In genomic region chr1:23202511-23203435, GRCm38 (mm10) we compare ENCODE assay signal across 8 mouse cellular contexts.
DNase-seq lines count a peak whose midpoint lies in the region; ATAC-seq lines count a peak whose summit lies in the region.

No protein-coding gene starts in this region.

- DNase-seq in embryonic facial prominence, embryonic 14.5 days (ENCODE audit: low spot score) = peak; percentile 58
- DNase-seq in embryonic facial prominence, embryonic 10.5 days (ENCODE audit: low spot score) = no peak
- peak; percentile 79 for DNase-seq in midbrain, embryonic 11.5 days (ENCODE audit: low spot score, missing footprints)
- DNase-seq in midbrain, embryonic 10.5 days (ENCODE audit: low spot score) = no peak
- peak; percentile 10 to 46 for DNase-seq in heart, postnatal 36 days
- peak; percentile 4 for DNase-seq in mesoderm, embryonic 11.5 days (ENCODE audit: low read depth, low spot score)
- DNase-seq in layer of hippocampus, postnatal 25 days (ENCODE audit: extremely low spot score in 1 of 2, low spot score in 1 of 2) = no peak

- no peaks in the 10 kb centered on the region for H3K36me3 ChIP-seq in embryonic facial prominence, embryonic 14.5 days (ENCODE audit: control insufficient read depth, insufficient read depth, low read length)
- H3K36me3 ChIP-seq in embryonic facial prominence, embryonic 10.5 days (replicated peaks) = no peaks in the 10 kb centered on the region
- no peaks in the 10 kb centered on the region for H3K36me3 ChIP-seq in midbrain, embryonic 11.5 days (ENCODE audit: control insufficient read depth, insufficient read depth, low read length)
- no peaks in the 10 kb centered on the region for H3K36me3 ChIP-seq in midbrain, embryonic 10.5 days

- 42% methylated on average over 5 of the region's 5 CpGs for WGBS in embryonic facial prominence, embryonic 14.5 days
- 72% methylated on average over 5 of the region's 5 CpGs for WGBS in embryonic facial prominence, embryonic 10.5 days
- WGBS in midbrain, embryonic 11.5 days = 61% methylated on average over 5 of the region's 5 CpGs
- 72% methylated on average over 5 of the region's 5 CpGs for WGBS in midbrain, embryonic 10.5 days

- intact Hi-C loops in heart, postnatal 36 days (cut with DNase I) = loop anchor here (1.0 to 5.0 kb wide), 3 partner anchors 54 to 90 kb away; no protein-coding TSS in a partner anchor

- H3K4me3 ChIP-seq in embryonic facial prominence, embryonic 14.5 days (ENCODE audit: low read depth, low read length) = no peak overlapping the region
- H3K4me3 ChIP-seq in embryonic facial prominence, embryonic 10.5 days = no peak overlapping the region
- no peak overlapping the region for H3K4me3 ChIP-seq in midbrain, embryonic 11.5 days (ENCODE audit: low read depth, low read length)
- H3K4me3 ChIP-seq in midbrain, embryonic 10.5 days = no peak overlapping the region

- no peak overlapping the region for H3K9ac ChIP-seq in embryonic facial prominence, embryonic 14.5 days (ENCODE audit: low read depth, low read length)
- H3K9ac ChIP-seq in midbrain, embryonic 11.5 days (ENCODE audit: low read length) = no peak overlapping the region

- H3K9me3 ChIP-seq in embryonic facial prominence, embryonic 14.5 days (ENCODE audit: control insufficient read depth, low read length) = no peaks in the 10 kb centered on the region
- no peaks in the 10 kb centered on the region for H3K9me3 ChIP-seq in embryonic facial prominence, embryonic 10.5 days
- no peaks in the 10 kb centered on the region for H3K9me3 ChIP-seq in midbrain, embryonic 11.5 days (ENCODE audit: control insufficient read depth, low read length)
- no peaks in the 10 kb centered on the region for H3K9me3 ChIP-seq in midbrain, embryonic 10.5 days (replicated peaks)

- H3K4me2 ChIP-seq in embryonic facial prominence, embryonic 14.5 days (ENCODE audit: low read depth, low read length) = no peak overlapping the region
- no peak overlapping the region for H3K4me2 ChIP-seq in midbrain, embryonic 11.5 days

- ATAC-seq in embryonic facial prominence, embryonic 14.5 days (ENCODE audit: low read depth) = no peak
- peak; percentile 24; the same call in 1 of the 2 replicates for ATAC-seq in midbrain, embryonic 11.5 days (ENCODE audit: low FRiP score)
- no peak for ATAC-seq in granulocyte monocyte progenitor cell, adult 5-6 weeks (replicated peaks; ENCODE audit: poor library complexity, severe bottlenecking)

- H3K4me1 ChIP-seq in embryonic facial prominence, embryonic 14.5 days (ENCODE audit: control insufficient read depth, insufficient read depth, low read length) = no peaks in the 10 kb centered on the region; the same call in 1 of the 2 replicates
- H3K4me1 ChIP-seq in embryonic facial prominence, embryonic 10.5 days = no peaks in the 10 kb centered on the region
- H3K4me1 ChIP-seq in midbrain, embryonic 11.5 days (ENCODE audit: control insufficient read depth, insufficient read depth, low read length) = no peaks in the 10 kb centered on the region
- peaks cover 7% of the 10 kb centered on the region for H3K4me1 ChIP-seq in midbrain, embryonic 10.5 days

- H3K27ac ChIP-seq in embryonic facial prominence, embryonic 14.5 days (replicated peaks; ENCODE audit: low read depth, low read length) = peak overlapping the region; percentile 6; the same call in 1 of the 2 replicates
- no peak overlapping the region for H3K27ac ChIP-seq in embryonic facial prominence, embryonic 10.5 days (replicated peaks)
- H3K27ac ChIP-seq in midbrain, embryonic 11.5 days (ENCODE audit: low read depth, low read length) = no peak overlapping the region
- H3K27ac ChIP-seq in midbrain, embryonic 10.5 days (replicated peaks) = no peak overlapping the region; the same call in 1 of the 2 replicates

- H3K27me3 ChIP-seq in embryonic facial prominence, embryonic 14.5 days (replicated peaks; ENCODE audit: control insufficient read depth, insufficient read depth, low read length) = no peaks in the 10 kb centered on the region
- no peaks in the 10 kb centered on the region for H3K27me3 ChIP-seq in embryonic facial prominence, embryonic 10.5 days (replicated peaks; ENCODE audit: low read depth, poor library complexity, severe bottlenecking)
- no peaks in the 10 kb centered on the region for H3K27me3 ChIP-seq in midbrain, embryonic 11.5 days (ENCODE audit: control insufficient read depth, insufficient read depth, low read length)
- no peaks in the 10 kb centered on the region for H3K27me3 ChIP-seq in midbrain, embryonic 10.5 days (ENCODE audit: low read depth, poor library complexity, severe bottlenecking)

Comparison
In these comparisons a context has a peak if more than half of its experiments do, and no peak if none do; other contexts are left out.
1. DNase-seq: peak in embryonic facial prominence, embryonic 14.5 days (single experiment), midbrain, embryonic 11.5 days (single experiment), heart, postnatal 36 days (2 of 2) and mesoderm, embryonic 11.5 days (single experiment); none in embryonic facial prominence, embryonic 10.5 days (single experiment), midbrain, embryonic 10.5 days (single experiment) and layer of hippocampus, postnatal 25 days (0 of 2).